Mouse (Mus musculus): ENCODE data around the gene Dynll2.

Gene Dynll2

GRCm38 (mm10) chr11:87986831-87987793 lies at the start of gene Dynll2:
Gene Dynll2 (minus strand): TSS chr11:87987533.
- peak; percentile 90 for DNase-seq

GRCm38 (mm10) chr11:88036761-88037251 lies 49.5 kb upstream of the Dynll2 start:
- no peak for DNase-seq

- no peak for DNase-seq
Observed at GRCm38 (mm10) chr11:88035970-88036369, 48.6 kb upstream of the Dynll2 start.

GRCm38 (mm10) chr11:88031753-88032152 lies 44.4 kb upstream of the Dynll2 start:
- no peak for DNase-seq

- no peak for DNase-seq
Observed at GRCm38 (mm10) chr11:88030836-88031235, 43.5 kb upstream of the Dynll2 start.

GRCm38 (mm10) chr11:88030219-88030618 lies 42.9 kb upstream of the Dynll2 start:
- DNase-seq = no peak

- DNase-seq = no peak
Observed at GRCm38 (mm10) chr11:88028193-88028684, 40.9 kb upstream of the Dynll2 start.

- DNase-seq = no peak
Observed at GRCm38 (mm10) chr11:88027391-88028035, 40.2 kb upstream of the Dynll2 start.

- DNase-seq = no peak
Observed at GRCm38 (mm10) chr11:88023933-88024332, 36.6 kb upstream of the Dynll2 start.

GRCm38 (mm10) chr11:88015795-88016194 lies 28.5 kb upstream of the Dynll2 start:
- no peak for DNase-seq

- no peak for DNase-seq
Observed at GRCm38 (mm10) chr11:88015161-88015560, 27.8 kb upstream of the Dynll2 start.

- DNase-seq = no peak
Observed at GRCm38 (mm10) chr11:88013632-88014031, 26.3 kb upstream of the Dynll2 start.

- DNase-seq = no peak
Observed at GRCm38 (mm10) chr11:88012621-88013244, 25.4 kb upstream of the Dynll2 start.

- no peak for DNase-seq
Observed at GRCm38 (mm10) chr11:88011914-88012419, 24.6 kb upstream of the Dynll2 start.

- DNase-seq = no peak
Observed at GRCm38 (mm10) chr11:88011208-88011913, 24.0 kb upstream of the Dynll2 start.

- peak; percentile 39 for DNase-seq
Observed at GRCm38 (mm10) chr11:88009542-88010190, 22.3 kb upstream of the Dynll2 start.

- no peak for DNase-seq
Observed at GRCm38 (mm10) chr11:88008641-88009040, 21.3 kb upstream of the Dynll2 start.

GRCm38 (mm10) chr11:88004123-88004522 lies 16.8 kb upstream of the Dynll2 start:
- DNase-seq = no peak

GRCm38 (mm10) chr11:88002738-88003137 lies 15.4 kb upstream of the Dynll2 start:
- DNase-seq = no peak

GRCm38 (mm10) chr11:87999751-88000150 lies 12.4 kb upstream of the Dynll2 start:
- no peak for DNase-seq

- DNase-seq = no peak
Observed at GRCm38 (mm10) chr11:87991806-87992205, 4.5 kb upstream of the Dynll2 start.

GRCm38 (mm10) chr11:87987861-87988260 lies 528 bp upstream of the Dynll2 start:
- no peak for DNase-seq

Data from lung, postnatal 10 days (tissue).